Mouse (Mus musculus): Measurements from ENCODE around the gene Taar7a. TPM values are rescaled to one million over a fixed set of nuclear protein-coding genes. Genes with fewer than 3 reads are reported as not detected.

Taar7a gene
- not detected in 2 replicates for polyA plus RNA-seq (2012; rRNA removed)

DNA sequence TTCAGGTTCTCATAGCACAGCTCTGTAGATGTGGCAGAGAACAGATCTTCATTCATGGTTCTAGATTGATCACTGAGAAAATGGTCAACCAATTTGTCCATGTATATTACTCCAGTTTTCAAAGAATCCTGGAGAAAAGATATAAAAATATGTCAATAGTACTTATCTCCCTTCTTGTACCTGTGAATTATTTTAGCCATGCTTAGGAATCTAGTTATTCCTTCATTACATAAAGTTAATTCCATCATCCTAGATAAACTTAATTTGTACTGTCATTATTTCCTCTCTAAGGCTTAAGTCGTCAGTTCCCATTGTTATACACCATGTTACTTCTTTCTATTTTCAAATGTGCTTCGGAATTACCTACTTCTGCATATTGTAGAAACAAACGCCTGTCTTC, at the start of gene Taar7a:
TSS of gene Taar7a (minus strand) at position 101 of the 400 bp plus-strand sequence.
- H3K27ac ChIP-seq (ENCODE audit: insufficient read depth, low read depth, low read length), result no peak within 1 kb of the TSS
- H3K27me3 ChIP-seq (ENCODE audit: control insufficient read depth, insufficient read depth, low read length), result no peaks in the 10 kb centered on the region
- no peaks in the 10 kb centered on the region for H3K36me3 ChIP-seq (ENCODE audit: control insufficient read depth, insufficient read depth, low read length)
- no peak for TF ChIP-seq CTCF (IDR thresholded peaks at IDR 0.05; ENCODE audit: extremely low read depth, insufficient read length, insufficient replicate concordance, low read depth, low read length)
- no peak within 1 kb of the TSS for H3K4me3 ChIP-seq (ENCODE audit: low read depth, low read length)
- 88% methylated on average over 3 of the region's 3 CpGs for WGBS
- no peaks in the 10 kb centered on the region for H3K4me1 ChIP-seq (ENCODE audit: control insufficient read depth, insufficient read depth, insufficient read length, low read length)

DNA sequence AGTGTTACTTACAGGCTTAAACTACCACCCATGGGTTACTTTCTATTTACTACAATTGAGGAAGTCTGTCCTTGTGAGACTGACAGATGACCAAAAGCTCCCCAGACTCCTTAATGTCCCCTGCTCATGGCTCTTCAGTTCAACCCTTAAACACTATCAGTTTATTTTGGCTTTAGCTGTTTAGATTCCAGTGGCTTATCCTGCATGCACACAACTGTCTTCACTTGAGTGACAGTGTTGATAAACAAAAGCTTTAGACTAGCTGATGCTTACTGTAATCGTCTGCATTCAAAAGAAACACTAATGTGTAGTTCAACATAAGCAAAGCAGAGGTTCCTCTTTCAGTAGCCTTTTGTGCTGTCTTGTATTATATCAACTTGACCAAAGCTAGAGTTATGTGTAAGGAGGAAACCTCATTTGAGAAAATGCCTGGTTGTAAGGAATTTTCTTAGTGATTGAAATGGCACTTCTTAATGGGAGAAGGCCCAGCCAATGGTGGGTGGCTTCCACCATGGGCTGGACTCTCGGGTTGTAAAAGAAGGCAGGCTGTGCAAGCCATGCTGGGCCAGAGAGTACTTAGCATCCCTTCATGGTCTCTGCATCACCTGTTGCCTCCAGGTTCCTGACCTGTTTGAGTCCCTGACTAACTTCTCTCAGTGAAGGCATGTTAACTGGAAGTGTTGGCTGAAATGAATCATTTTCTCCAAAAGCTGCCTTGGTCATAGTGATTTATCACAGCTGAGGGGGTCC, 47.0 kb upstream of the Taar7a start:
- Histone ChIP-seq H3K4me3 (ENCODE audit: low read depth, low read length) (no peak overlapping the region), H3K27ac (ENCODE audit: insufficient read depth, low read depth, low read length) (no peak overlapping the region), H3K4me1 (ENCODE audit: control insufficient read depth, insufficient read depth, insufficient read length, low read length) (no peaks in the 10 kb centered on the region), H3K36me3 (ENCODE audit: control insufficient read depth, insufficient read depth, low read length) (no peaks in the 10 kb centered on the region), H3K27me3 (ENCODE audit: control insufficient read depth, insufficient read depth, low read length) (no peaks in the 10 kb centered on the region)
- TF ChIP-seq CTCF (IDR thresholded peaks at IDR 0.05; ENCODE audit: extremely low read depth, insufficient read length, insufficient replicate concordance, low read depth, low read length), result no peak
- TF ChIP-seq POLR2A (IDR thresholded peaks at IDR 0.05; ENCODE audit: low read depth, low read length), result no peak
- 79% methylated on average over 2 of the region's 2 CpGs for WGBS

DNA sequence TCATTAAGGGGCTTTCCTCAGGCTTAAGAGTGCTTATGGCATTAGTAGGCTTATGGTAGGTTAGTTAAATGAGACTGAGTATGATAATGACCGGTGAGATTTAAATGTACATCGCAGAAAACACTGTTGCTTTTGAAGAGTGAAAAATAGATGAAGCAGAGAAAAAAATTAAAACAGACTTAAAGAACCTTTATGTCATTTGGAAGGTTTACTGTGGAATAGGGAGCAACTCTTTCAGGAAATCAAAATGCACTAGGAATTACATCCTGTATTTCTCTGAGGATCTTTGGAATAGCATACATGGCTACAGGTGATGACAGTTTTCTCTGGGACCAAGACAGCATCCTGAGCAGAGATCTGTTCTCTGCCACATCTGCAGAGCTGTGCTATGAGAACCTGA, 44.0 kb upstream of the Taar7a start, which contains the start of gene Taar7e:
TSS of gene Taar7e (plus strand) at position 301 of the 400 bp plus-strand sequence.
- no peak within 1 kb of the TSS for H3K4me3 ChIP-seq (ENCODE audit: low read depth, low read length)
- no peaks in the 10 kb centered on the region for H3K27me3 ChIP-seq (ENCODE audit: control insufficient read depth, insufficient read depth, low read length)
- TF ChIP-seq CTCF (IDR thresholded peaks at IDR 0.05; ENCODE audit: extremely low read depth, insufficient read length, insufficient replicate concordance, low read depth, low read length) (no peak), POLR2A (IDR thresholded peaks at IDR 0.05; ENCODE audit: low read depth, low read length) (no peak)
- H3K36me3 ChIP-seq (ENCODE audit: control insufficient read depth, insufficient read depth, low read length), result no peaks in the 10 kb centered on the region
- WGBS, result 85% methylated on average over 2 of the region's 2 CpGs
- H3K27ac ChIP-seq (ENCODE audit: insufficient read depth, low read depth, low read length), result no peak within 1 kb of the TSS
- no peaks in the 10 kb centered on the region for H3K4me1 ChIP-seq (ENCODE audit: control insufficient read depth, insufficient read depth, insufficient read length, low read length)

GRCm38 (mm10) chr10:24031347-24031746, 38.1 kb upstream of the Taar7a start:
- Histone ChIP-seq H3K36me3 (ENCODE audit: control insufficient read depth, insufficient read depth, low read length) (no peaks in the 10 kb centered on the region), H3K4me1 (ENCODE audit: control insufficient read depth, insufficient read depth, insufficient read length, low read length) (no peaks in the 10 kb centered on the region), H3K27ac (ENCODE audit: insufficient read depth, low read depth, low read length) (no peak overlapping the region), H3K4me3 (ENCODE audit: low read depth, low read length) (no peak overlapping the region), H3K27me3 (ENCODE audit: control insufficient read depth, insufficient read depth, low read length) (no peaks in the 10 kb centered on the region)
- TF ChIP-seq POLR2A (IDR thresholded peaks at IDR 0.05; ENCODE audit: low read depth, low read length), result no peak
- TF ChIP-seq CTCF (IDR thresholded peaks at IDR 0.05; ENCODE audit: extremely low read depth, insufficient read length, insufficient replicate concordance, low read depth, low read length), result no peak

DNA sequence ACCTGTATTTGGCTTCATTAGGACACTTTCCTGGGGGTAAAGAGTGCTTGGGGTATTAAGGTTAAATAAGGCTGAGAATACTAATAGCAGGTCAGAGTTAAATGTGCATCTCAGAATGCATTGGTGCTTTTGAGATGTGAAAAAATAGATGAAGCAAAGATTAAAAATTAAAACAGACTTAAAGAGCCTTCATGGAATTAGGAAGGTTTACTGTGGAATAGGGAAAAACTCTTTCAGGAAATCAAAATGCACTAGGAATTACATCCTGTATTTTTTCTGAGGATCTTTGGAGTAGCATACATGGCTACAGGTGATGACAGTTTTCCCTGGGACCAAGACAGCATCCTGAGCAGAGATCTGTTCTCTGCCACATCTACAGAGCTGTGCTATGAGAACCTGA, 33.6 kb upstream of the Taar7a start, which contains the start of gene Taar7d:
TSS of gene Taar7d (plus strand) at position 301 of the 400 bp plus-strand sequence.
- H3K27ac ChIP-seq (ENCODE audit: insufficient read depth, low read depth, low read length), result no peak within 1 kb of the TSS
- TF ChIP-seq POLR2A (IDR thresholded peaks at IDR 0.05; ENCODE audit: low read depth, low read length), result no peak
- TF ChIP-seq CTCF (IDR thresholded peaks at IDR 0.05; ENCODE audit: extremely low read depth, insufficient read length, insufficient replicate concordance, low read depth, low read length), result no peak
- H3K36me3 ChIP-seq (ENCODE audit: control insufficient read depth, insufficient read depth, low read length), result no peaks in the 10 kb centered on the region

DNA sequence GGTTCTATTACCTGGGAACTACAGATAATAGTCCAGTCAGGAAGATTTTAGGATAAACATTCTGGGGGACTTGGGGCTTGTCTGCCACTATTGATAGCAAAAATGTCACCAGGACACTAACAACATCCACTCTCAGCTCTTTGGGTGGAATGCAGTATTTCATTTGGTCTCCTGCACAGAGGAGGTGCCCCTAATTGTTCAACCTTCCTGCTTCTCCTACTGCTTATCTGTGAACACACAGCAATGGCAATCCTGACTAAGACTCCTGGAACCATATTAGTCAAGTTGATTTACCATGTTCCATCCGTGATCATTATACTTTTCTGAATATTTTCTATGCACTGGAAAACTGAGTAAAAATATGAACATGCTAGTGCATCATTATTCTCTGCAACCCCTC, 14.9 kb upstream of the Taar7a start:
- Histone ChIP-seq H3K27ac (ENCODE audit: insufficient read depth, low read depth, low read length) (no peak overlapping the region), H3K36me3 (ENCODE audit: control insufficient read depth, insufficient read depth, low read length) (no peaks in the 10 kb centered on the region), H3K27me3 (ENCODE audit: control insufficient read depth, insufficient read depth, low read length) (no peaks in the 10 kb centered on the region), H3K4me3 (ENCODE audit: low read depth, low read length) (no peak overlapping the region), H3K4me1 (ENCODE audit: control insufficient read depth, insufficient read depth, insufficient read length, low read length) (no peaks in the 10 kb centered on the region)
- 86% methylated on average over 1 of the region's 1 CpGs for WGBS
- TF ChIP-seq POLR2A (IDR thresholded peaks at IDR 0.05; ENCODE audit: low read depth, low read length) (no peak), CTCF (IDR thresholded peaks at IDR 0.05; ENCODE audit: extremely low read depth, insufficient read length, insufficient replicate concordance, low read depth, low read length) (no peak)

More for the DNA sequence above, 33.6 kb upstream of the Taar7a start, which contains the start of gene Taar7d:
- no peaks in the 10 kb centered on the region for H3K4me1 ChIP-seq (ENCODE audit: control insufficient read depth, insufficient read depth, insufficient read length, low read length)
- H3K27me3 ChIP-seq (ENCODE audit: control insufficient read depth, insufficient read depth, low read length), result no peaks in the 10 kb centered on the region
- no peak within 1 kb of the TSS for H3K4me3 ChIP-seq (ENCODE audit: low read depth, low read length)

- H3K4me1 ChIP-seq (ENCODE audit: control insufficient read depth, insufficient read depth, insufficient read length, low read length), result no peaks in the 10 kb centered on the region
- H3K4me3 ChIP-seq (ENCODE audit: low read depth, low read length), result no peak overlapping the region
- H3K27ac ChIP-seq (ENCODE audit: insufficient read depth, low read depth, low read length), result no peak overlapping the region
- no peaks in the 10 kb centered on the region for H3K27me3 ChIP-seq (ENCODE audit: control insufficient read depth, insufficient read depth, low read length)
- TF ChIP-seq CTCF (IDR thresholded peaks at IDR 0.05; ENCODE audit: extremely low read depth, insufficient read length, insufficient replicate concordance, low read depth, low read length) (no peak), POLR2A (IDR thresholded peaks at IDR 0.05; ENCODE audit: low read depth, low read length) (no peak)
- no peaks in the 10 kb centered on the region for H3K36me3 ChIP-seq (ENCODE audit: control insufficient read depth, insufficient read depth, low read length)
- 43% methylated on average over 2 of the region's 2 CpGs for WGBS
These were observed 13.8 kb upstream of the Taar7a start for GRCm38 (mm10) chr10:24007034-24007433.

Measured in small intestine, adult 2 months (tissue).